Mouse (Mus musculus): Measurements from ENCODE around the gene Unc80. TPM values are rescaled to one million over a fixed set of nuclear protein-coding genes. Genes with fewer than 3 reads are reported as not detected.
A peak's percentile ranks its signal among the peaks of the same experiment; 100 is the strongest.

The Unc80 gene
- 0.01 and 0.04 TPM in 2 replicates for polyA plus RNA-seq (2015; fragmentation: Nextera tagmentation; extraction: Ambion mirVana)

GRCm38 (mm10) chr1:66467821-66468703, at the start of gene Unc80:
Gene Unc80, plus strand, starts transcription at chr1:66468367.
- Histone ChIP-seq H3K4me1 (replicated peaks; ENCODE audit: insufficient read depth, low read length) (0 out of 2 replicates have a peak, but pooled peaks cover 6% of the 10 kb centered on the region), H3K27ac (no peak within 1 kb of the TSS), H3K4me2 (ENCODE audit: low read length) (peak within 1 kb of the TSS; percentile 64), H3K36me3 (ENCODE audit: insufficient read depth, low read length) (no peaks in the 10 kb centered on the region), H3K27me3 (ENCODE audit: insufficient read depth, low read length) (no peaks in the 10 kb centered on the region), H3K9ac (ENCODE audit: low read depth, low read length) (no peak within 1 kb of the TSS), H3K9me3 (replicated peaks; ENCODE audit: low read length) (no peaks in the 10 kb centered on the region), H3K4me3 (replicated peaks; ENCODE audit: low read depth, low read length) (peak within 1 kb of the TSS; percentile 36)
- TF ChIP-seq CTCF (IDR thresholded peaks at IDR 0.05; ENCODE audit: low read depth), result no peak
- DNase-seq (ENCODE audit: low spot score), result peak; percentile 57
- under 1% methylated on average over 57 of the region's 83 CpGs for WGBS
- ATAC-seq (replicated peaks; ENCODE audit: low FRiP score, low read depth), result peak; percentile 92

DNA sequence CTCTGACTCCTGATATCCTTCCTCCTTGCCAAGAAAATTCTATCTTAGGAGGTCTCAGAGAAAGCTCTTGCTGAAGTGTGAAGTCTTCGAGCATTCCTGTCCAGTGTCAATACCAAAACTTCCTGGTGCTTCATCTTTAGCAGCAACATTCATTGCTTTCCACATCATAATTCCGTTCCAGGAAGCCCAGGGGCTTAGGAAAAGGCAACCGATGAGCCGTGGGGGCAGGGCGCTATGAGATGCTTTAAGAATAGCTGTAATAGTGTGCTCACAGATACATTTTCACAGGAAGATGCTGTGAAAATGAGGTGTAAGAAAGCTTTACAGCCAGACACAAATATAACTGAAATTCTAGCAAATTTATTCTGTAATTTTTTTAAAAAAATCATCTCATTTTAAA, 42.1 kb upstream of the Unc80 start:
- Histone ChIP-seq H3K4me1 (replicated peaks; ENCODE audit: insufficient read depth, low read length) (no peaks in the 10 kb centered on the region), H3K27ac (no peak overlapping the region), H3K9me3 (replicated peaks; ENCODE audit: low read length) (no peaks in the 10 kb centered on the region), H3K36me3 (ENCODE audit: insufficient read depth, low read length) (no peaks in the 10 kb centered on the region), H3K9ac (ENCODE audit: low read depth, low read length) (no peak overlapping the region), H3K4me3 (replicated peaks; ENCODE audit: low read depth, low read length) (no peak overlapping the region), H3K4me2 (ENCODE audit: low read length) (no peak overlapping the region), H3K27me3 (ENCODE audit: insufficient read depth, low read length) (no peaks in the 10 kb centered on the region)
- TF ChIP-seq CTCF (IDR thresholded peaks at IDR 0.05; ENCODE audit: low read depth), result no peak
- WGBS, result 90% methylated on average over 5 of the region's 5 CpGs
- DNase-seq (ENCODE audit: low spot score), result no peak
- ATAC-seq (replicated peaks; ENCODE audit: low FRiP score, low read depth), result no peak

DNA sequence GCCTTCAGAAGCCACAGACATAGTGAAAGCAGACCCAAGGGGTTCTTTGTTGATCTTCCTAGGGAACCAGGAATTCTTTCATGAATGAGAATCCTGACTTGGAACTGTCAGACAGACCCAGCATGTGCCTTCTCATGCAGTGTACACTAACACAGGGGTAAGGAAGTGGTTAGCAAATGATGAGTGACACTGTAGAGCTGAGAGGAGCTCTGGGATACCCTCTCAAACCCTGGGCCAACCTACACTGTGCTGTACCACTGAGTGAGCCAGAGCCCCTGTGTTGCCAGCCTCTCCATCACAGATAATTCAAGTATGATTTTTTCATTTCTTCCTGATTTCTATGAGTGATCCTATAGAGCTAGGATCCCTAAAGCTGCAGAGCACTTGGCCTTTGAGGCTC, 37.2 kb upstream of the Unc80 start:
- Histone ChIP-seq H3K4me3 (replicated peaks; ENCODE audit: low read depth, low read length) (no peak overlapping the region), H3K27ac (no peak overlapping the region), H3K4me1 (replicated peaks; ENCODE audit: insufficient read depth, low read length) (no peaks in the 10 kb centered on the region), H3K4me2 (ENCODE audit: low read length) (no peak overlapping the region), H3K27me3 (ENCODE audit: insufficient read depth, low read length) (no peaks in the 10 kb centered on the region), H3K36me3 (ENCODE audit: insufficient read depth, low read length) (no peaks in the 10 kb centered on the region), H3K9ac (ENCODE audit: low read depth, low read length) (no peak overlapping the region), H3K9me3 (replicated peaks; ENCODE audit: low read length) (no peaks in the 10 kb centered on the region)
- TF ChIP-seq CTCF (IDR thresholded peaks at IDR 0.05; ENCODE audit: low read depth), result no peak
- ATAC-seq (replicated peaks; ENCODE audit: low FRiP score, low read depth) (no peak), DNase-seq (ENCODE audit: low spot score) (no peak)

DNA sequence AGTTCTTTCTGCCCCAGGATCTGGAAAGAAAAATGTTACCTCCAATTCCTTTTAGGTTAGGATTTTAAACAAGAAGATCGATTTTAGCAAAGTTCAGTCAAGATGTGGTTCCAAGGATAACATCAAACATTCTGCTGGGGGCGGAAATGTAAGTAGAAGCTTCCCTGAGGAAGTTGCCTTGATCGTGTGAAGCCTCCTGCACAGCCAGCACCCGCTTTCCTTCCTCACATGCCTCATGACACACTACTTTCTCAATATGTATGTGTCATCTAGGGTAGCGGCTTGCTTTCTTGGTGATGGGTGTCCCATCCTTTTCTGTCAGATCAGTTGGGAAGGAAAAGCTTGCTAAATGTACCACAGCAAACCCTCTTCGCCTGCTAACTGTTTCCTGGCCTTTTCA, 36.7 kb upstream of the Unc80 start:
- H3K4me3 ChIP-seq (replicated peaks; ENCODE audit: low read depth, low read length), result no peak overlapping the region
- H3K27me3 ChIP-seq (ENCODE audit: insufficient read depth, low read length), result no peaks in the 10 kb centered on the region
- no peak overlapping the region for H3K4me2 ChIP-seq (ENCODE audit: low read length)
- no peak overlapping the region for H3K27ac ChIP-seq
- TF ChIP-seq CTCF (IDR thresholded peaks at IDR 0.05; ENCODE audit: low read depth), result no peak
- no peak for DNase-seq (ENCODE audit: low spot score)
- H3K36me3 ChIP-seq (ENCODE audit: insufficient read depth, low read length), result no peaks in the 10 kb centered on the region
- no peak overlapping the region for H3K9ac ChIP-seq (ENCODE audit: low read depth, low read length)
- no peaks in the 10 kb centered on the region for H3K9me3 ChIP-seq (replicated peaks; ENCODE audit: low read length)
- H3K4me1 ChIP-seq (replicated peaks; ENCODE audit: insufficient read depth, low read length), result no peaks in the 10 kb centered on the region
- no peak for ATAC-seq (replicated peaks; ENCODE audit: low FRiP score, low read depth)
- WGBS, result 84% methylated on average over 6 of the region's 6 CpGs

DNA sequence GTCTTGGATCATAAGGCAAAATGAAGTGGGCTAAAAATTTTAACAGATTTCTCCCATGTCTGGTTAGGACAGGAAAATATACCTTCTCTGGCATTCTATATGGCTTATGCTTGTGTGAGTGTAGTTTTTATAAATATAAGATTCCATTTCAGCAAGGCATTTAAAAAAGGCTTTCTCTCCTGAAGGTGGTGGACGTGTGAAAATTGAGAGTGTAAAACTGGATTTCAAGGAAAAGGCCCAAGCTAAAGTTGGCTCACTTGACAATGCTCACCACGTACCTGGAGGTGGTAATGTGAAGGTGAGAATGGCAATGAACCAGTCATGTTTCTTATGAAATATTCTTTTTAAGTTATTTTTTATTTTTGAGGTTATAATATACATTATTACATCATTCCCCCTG, 30.1 kb upstream of the Unc80 start:
- H3K27me3 ChIP-seq (ENCODE audit: insufficient read depth, low read length), result no peaks in the 10 kb centered on the region
- TF ChIP-seq CTCF (IDR thresholded peaks at IDR 0.05; ENCODE audit: low read depth), result no peak

DNA sequence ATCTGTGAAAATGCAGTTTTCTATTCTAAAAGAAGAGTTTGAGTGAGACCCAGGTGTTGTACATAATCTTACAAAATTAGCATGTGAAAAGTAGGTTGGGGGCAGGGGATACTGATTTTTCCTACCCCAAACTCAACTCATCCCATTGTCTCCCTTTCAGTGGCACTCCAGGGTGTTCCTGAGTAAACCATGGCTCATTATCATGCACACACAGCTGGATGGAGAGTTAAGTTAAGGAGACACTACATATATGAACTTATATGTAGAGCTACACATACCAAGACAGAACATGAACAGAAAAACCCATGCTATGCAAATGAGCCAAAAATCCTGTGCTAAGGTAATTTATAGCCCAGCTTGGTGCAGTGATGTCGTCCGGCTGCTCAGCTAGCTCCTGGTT, 25.2 kb upstream of the Unc80 start:
- Histone ChIP-seq H3K4me2 (ENCODE audit: low read length) (no peak overlapping the region), H3K27ac (no peak overlapping the region), H3K4me1 (replicated peaks; ENCODE audit: insufficient read depth, low read length) (no peaks in the 10 kb centered on the region), H3K9me3 (replicated peaks; ENCODE audit: low read length) (no peaks in the 10 kb centered on the region), H3K36me3 (ENCODE audit: insufficient read depth, low read length) (no peaks in the 10 kb centered on the region), H3K4me3 (replicated peaks; ENCODE audit: low read depth, low read length) (no peak overlapping the region), H3K27me3 (ENCODE audit: insufficient read depth, low read length) (no peaks in the 10 kb centered on the region), H3K9ac (ENCODE audit: low read depth, low read length) (no peak overlapping the region)
- no peak for TF ChIP-seq CTCF (IDR thresholded peaks at IDR 0.05; ENCODE audit: low read depth)
- 78% methylated on average over 2 of the region's 2 CpGs for WGBS
- no peak for DNase-seq (ENCODE audit: low spot score)
- ATAC-seq (replicated peaks; ENCODE audit: low FRiP score, low read depth), result no peak

More for the DNA sequence above, 30.1 kb upstream of the Unc80 start:
- H3K9me3 ChIP-seq (replicated peaks; ENCODE audit: low read length), result no peaks in the 10 kb centered on the region
- DNase-seq (ENCODE audit: low spot score), result no peak
- H3K27ac ChIP-seq, result no peak overlapping the region
- H3K36me3 ChIP-seq (ENCODE audit: insufficient read depth, low read length), result no peaks in the 10 kb centered on the region
- no peak overlapping the region for H3K4me2 ChIP-seq (ENCODE audit: low read length)
- no peaks in the 10 kb centered on the region for H3K4me1 ChIP-seq (replicated peaks; ENCODE audit: insufficient read depth, low read length)
- WGBS, result 85% methylated on average over 2 of the region's 2 CpGs
- no peak overlapping the region for H3K4me3 ChIP-seq (replicated peaks; ENCODE audit: low read depth, low read length)
- ATAC-seq (replicated peaks; ENCODE audit: low FRiP score, low read depth), result no peak
- no peak overlapping the region for H3K9ac ChIP-seq (ENCODE audit: low read depth, low read length)

Data from kidney, postnatal 0 days (tissue).